Mouse (Mus musculus) gastrocnemius, adult 2 months (tissue): ENCODE results near the gene Tsc22d4. TPM values are rescaled to one million over a fixed set of nuclear protein-coding genes. Genes with fewer than 3 reads are reported as not detected.

ENCODE experiments used
- DNase-seq: peaks from one replicate; pipeline ENCODE4 v3.0.0; 2022
- H3K27ac ChIP-seq: fragments of 200-600 bp; 2 replicates; pipeline ENCODE4 v1.8.1; 2022; ENCODE audit warnings: mild to moderate bottlenecking
- H3K4me3 ChIP-seq: fragments of 200-600 bp; 2 replicates; pipeline ENCODE4 v1.8.1; 2022; ENCODE audit warnings: mild to moderate bottlenecking, moderate library complexity
- CTCF ChIP-seq: fragments of 200-600 bp; IDR thresholded peaks from 2 replicates; pipeline ENCODE4 v1.8.1; 2022; ENCODE audit warnings: antibody characterized with exemption, mild to moderate bottlenecking, moderate library complexity
- intact Hi-C: fragments of 180-260 bp; cut with DNase I; formaldehyde crosslinking; loops from one replicate; pipeline ENCODE4 v1.15.1; 2025
- total RNA-seq, 2 experiments: library from RNA; stranded (reverse); gene quantifications; 2 replicates each; pipeline ENCODE4 v1.2.3; 2021

Tsc22d4 gene
- total RNA-seq, 2 experiments from 2014 or later = 43.5 to 58.6 TPM

DNA sequence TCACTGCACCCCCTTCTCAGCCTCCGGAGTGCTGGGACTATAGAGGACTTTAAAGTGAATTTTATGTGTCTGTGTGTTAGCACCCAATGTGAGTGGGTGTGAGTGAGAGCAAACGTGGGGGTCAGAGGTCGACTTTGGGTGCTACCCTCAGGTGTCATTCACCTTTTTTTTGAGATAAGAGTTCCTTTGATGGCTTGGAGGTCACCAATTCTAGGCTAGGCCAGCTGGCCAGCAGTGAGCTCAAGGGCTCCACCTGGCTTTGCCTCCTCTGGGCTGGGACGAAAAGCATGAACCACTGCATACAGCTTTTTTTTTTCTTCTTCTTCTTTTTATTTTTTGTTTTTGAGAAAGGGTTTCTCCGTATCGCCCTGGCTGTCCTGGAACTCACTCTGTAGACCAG, 18.8 kb upstream of the Tsc22d4 start:
- Histone ChIP-seq H3K27ac (no peak overlapping the region), H3K4me3 (no peak overlapping the region)
- no peak for TF ChIP-seq CTCF
- intact Hi-C loops = no loop called here
- no peak for DNase-seq

DNA sequence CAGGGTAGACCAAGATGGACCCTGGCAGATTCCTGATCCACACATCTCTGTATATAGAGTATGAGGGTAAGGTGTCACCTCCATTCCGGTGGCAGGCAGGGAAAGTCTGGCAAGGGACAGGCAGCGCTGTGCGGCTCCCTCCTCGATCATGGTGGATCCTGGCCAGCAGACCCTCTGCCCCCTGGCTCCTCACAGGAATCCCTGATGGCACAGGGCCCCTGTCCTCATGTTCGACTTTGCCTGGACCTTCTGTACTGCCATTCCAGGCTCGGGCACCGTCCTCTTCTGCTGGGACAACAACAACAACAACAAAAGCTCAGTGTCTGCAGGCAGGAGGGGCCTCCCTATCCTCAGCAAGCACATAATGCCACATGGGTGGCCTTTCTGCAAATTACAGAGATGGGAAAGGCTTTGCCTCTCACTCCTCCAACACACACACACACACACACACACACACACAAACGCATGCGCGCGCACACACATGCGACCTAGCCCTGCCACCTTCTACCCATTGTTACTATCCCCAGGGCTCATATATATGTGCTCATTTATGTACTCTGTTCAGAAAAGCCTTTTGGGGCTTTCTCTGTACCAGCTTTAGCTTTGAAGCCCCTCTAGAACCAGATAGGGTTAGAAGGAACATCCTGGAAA, 11.8 kb upstream of the Tsc22d4 start:
- Histone ChIP-seq H3K27ac (no peak overlapping the region), H3K4me3 (no peak overlapping the region)
- no peak for TF ChIP-seq CTCF
- intact Hi-C loops = no loop called here
- DNase-seq = no peak

DNA sequence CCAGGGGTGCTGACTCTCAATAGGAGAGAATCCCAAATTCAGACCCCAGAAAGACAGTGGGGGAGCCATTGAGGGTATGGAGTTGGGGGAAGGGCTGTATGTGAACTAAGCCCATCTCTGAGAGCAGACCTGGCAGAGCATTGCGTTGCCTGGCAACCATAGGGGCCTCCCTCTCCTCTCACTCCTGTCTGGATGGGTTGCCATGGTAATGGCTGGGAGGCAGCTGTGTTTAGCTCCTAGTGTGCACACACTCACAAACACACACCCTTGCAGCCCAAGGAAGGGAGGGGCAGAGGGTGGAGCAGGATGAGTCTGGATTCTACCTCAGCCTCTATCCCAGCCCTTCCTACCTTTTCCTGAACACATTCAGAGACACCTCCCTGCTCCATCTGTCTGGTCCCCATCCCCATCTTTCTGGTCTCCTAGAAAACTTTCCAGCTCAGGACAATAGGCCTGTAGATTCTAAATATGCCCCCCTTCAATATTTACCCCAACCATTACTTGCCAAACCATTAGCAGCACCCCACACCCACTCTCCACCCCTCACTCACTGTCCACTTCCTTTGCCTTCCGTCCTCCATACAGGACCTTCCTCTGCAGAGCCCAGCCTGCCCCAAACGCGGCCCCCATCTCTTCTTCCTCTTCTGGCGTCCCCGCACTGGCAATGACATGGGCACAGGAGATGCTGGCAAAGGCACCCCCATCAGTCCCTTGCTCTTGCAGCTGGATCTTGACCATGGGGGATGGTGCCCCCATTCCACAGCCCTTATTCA, 11.1 kb upstream of the Tsc22d4 start:
- no peak overlapping the region for H3K27ac ChIP-seq
- intact Hi-C loops = loop anchor here (5.0 kb wide), 1 partner anchor 47 kb away; no protein-coding TSS in a partner anchor
- no peak for TF ChIP-seq CTCF
- no peak for DNase-seq
- H3K4me3 ChIP-seq = no peak overlapping the region

DNA sequence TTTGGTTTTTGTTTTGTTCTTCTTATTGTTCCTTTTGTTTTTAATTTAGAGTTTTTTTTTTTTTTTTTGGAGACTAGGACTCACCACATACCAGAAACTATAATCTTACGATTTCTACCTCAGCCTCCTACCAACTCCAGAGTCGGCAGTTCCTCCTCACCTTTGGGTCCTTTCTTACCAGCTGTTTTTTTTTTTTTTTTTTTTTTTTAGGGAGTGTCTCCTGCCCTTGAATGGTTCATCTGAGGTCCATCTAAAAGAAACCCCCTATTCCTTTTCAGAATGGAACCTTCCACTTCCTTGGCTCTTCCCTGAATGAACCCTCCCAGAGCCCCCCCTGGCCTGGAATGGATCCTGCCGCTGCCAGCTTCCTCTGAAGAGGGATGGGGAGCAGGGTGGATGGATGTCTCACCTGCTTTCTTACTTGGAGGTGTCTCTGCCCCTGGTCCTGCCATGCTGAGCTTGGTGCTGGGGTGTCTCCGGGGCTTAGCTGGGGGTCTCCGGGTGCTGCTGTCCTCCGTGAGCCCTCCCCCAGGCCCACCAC, 8.1 kb upstream of the Tsc22d4 start:
- no peak for TF ChIP-seq CTCF
- H3K4me3 ChIP-seq = no peak overlapping the region
- intact Hi-C loops = loop anchor here (5.0 kb wide), 1 partner anchor 50 kb away; no protein-coding TSS in a partner anchor
- DNase-seq = no peak
- H3K27ac ChIP-seq = no peak overlapping the region

DNA sequence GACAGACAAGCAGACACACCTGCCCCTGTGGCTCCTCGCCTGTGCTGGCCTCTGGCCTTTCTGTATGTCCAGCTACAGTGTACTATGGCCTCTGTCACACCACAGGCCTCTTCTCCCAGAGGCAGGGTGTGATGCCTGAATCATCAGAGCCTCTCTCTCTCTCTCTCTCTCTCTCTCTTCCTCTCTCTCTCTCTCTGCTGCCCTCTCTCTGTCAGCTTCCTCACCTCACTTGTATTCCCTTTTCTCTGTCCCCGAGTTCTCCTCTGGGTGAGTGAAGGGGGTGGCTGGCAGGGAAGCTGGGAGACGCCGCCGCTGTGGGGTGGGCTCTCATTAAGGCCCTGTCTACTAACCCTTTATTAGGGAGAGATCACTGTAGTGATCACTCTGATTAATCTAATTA, 7.0 kb upstream of the Tsc22d4 start:
- Histone ChIP-seq H3K4me3 (no peak overlapping the region), H3K27ac (no peak overlapping the region)
- intact Hi-C loops = loop anchor here (5.0 kb wide), 1 partner anchor 51 kb away; no protein-coding TSS in a partner anchor
- no peak for DNase-seq
- TF ChIP-seq CTCF = no peak

DNA sequence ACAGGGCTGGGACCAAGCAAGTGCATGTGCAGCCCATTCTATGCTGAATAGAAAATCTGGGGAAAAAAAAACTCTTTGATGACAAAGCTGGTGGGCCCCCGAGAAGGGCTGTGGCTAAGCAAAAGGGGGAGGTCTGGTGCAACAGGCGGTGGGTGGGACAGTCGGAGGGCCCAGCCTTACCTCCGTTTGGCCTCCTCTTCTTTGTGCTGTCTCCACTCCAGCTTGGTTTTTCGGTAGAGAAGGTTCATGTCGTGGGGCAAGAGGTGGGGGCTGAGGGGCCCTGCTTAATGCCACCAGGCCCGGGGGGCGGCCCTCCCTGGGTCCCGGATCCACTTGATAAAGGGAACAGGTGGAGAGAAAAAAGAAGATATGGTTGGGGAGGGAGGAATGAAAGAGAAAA, 6.1 kb upstream of the Tsc22d4 start:
- no peak for TF ChIP-seq CTCF
- Histone ChIP-seq H3K4me3 (no peak overlapping the region), H3K27ac (no peak overlapping the region)
- intact Hi-C loops = loop anchor here (5.0 kb wide), 1 partner anchor 52 kb away; no protein-coding TSS in a partner anchor
- DNase-seq = no peak

DNA sequence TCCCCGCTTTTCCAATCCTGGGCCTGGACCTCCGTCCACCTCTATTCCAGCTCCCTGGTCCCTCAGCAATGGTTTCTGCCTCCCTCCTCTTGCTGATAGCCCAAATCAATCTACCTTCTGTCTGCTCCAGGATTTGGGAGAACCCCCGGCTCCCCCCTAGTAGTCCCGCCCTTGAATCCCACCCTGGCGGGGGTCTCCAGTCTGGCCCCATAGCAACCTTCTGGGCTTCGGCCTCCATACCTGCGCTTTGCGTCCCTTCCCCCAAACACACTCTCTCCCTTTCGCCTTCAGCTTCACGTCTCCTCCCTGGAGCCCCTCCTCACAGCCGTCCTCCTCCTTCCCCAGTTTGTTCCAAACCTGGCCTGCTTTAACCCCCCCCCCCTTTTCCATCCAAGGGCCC, 5.0 kb upstream of the Tsc22d4 start:
- Histone ChIP-seq H3K27ac (peak overlapping the region; percentile 12; the same call in 1 of the 2 replicates), H3K4me3 (peak overlapping the region; percentile 87)
- DNase-seq = no peak
- intact Hi-C loops = loop anchor here (10.0 kb wide), 1 partner anchor 236 kb away; the partner anchor contains the start of gene Pop7
- no peak for TF ChIP-seq CTCF

DNA sequence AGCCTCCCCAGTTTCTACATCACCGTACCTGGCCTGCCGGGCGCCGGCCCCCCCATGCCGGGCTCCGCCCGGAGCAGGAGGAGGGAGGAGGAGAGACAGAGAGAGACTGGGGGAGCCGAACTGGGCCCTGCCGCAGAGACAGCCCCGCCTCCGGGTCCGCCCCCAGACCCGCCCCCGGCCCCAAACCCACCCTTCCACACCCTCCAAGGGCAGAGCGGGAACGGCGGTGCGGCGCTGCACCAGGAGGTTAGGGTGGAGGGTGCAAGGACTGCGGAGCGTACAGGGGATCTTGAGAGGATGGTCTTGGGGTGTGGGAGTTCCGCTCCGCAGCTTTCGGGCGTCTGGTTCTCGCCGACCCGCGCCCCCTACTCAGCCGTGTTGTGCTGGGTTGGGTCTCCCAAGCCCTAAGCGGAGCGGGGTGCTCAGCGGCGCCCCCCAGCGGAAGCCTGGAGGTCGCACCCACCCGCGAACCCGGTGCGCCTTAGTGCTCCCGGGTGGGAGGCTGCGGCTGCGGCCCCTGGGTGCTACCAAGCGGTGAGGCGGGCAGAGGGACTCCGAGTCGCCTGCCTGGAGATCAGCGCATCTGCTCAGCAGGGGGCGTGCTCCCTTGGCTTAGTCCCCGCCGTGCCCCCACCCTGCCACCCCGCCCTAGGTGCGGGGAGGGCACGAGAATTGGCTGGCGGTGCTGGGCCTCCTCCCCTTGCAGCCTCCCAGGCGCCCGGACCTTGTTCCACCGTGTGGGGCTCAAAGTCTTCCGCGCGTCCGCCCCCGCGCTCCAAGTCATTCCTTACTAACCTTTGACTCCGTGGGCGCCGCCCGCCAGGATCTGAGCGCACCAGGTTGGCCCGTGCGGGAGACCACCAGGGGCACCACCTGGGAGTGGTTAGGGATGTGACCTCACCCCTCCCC, 4.3 kb upstream of the Tsc22d4 start, which contains the start of gene Nyap1:
TSS of gene Nyap1 (minus strand) at position 585 of the 909 bp plus-strand sequence.
- peak; percentile 79 for DNase-seq
- Histone ChIP-seq H3K4me3 (peak within 1 kb of the TSS; percentile 87), H3K27ac (peak within 1 kb of the TSS; percentile 69)
- TF ChIP-seq CTCF = peak; percentile 91
- intact Hi-C loops = loop anchor here (10.0 kb wide), 1 partner anchor 236 kb away; the partner anchor contains the start of gene Pop7

DNA sequence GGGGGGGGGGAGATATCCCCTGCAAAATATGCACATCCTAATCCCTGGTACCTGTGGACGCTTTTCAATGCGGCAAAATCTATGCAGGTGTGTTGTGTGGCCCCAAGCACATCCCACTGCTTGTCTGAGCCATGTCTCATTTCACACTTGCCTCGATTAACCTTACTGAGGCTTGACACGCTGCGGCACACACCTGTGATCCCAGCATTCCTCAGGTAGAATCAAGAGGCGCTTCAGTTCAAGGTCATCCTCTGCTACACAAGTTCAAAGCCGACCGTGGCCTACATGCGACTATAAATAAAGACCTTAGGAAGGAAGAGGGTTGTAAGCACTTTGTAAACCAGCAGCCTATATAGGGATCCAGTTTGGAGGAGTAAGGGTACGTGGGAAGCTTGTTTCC, 3.5 kb upstream of the Tsc22d4 start:
- TF ChIP-seq CTCF = no peak
- DNase-seq = no peak
- intact Hi-C loops = loop anchor here (10.0 kb wide), 1 partner anchor 237 kb away; the partner anchor contains the start of gene Pop7
- H3K4me3 ChIP-seq = peak overlapping the region; percentile 87; the same call in 1 of the 2 replicates
- no peak overlapping the region for H3K27ac ChIP-seq

DNA sequence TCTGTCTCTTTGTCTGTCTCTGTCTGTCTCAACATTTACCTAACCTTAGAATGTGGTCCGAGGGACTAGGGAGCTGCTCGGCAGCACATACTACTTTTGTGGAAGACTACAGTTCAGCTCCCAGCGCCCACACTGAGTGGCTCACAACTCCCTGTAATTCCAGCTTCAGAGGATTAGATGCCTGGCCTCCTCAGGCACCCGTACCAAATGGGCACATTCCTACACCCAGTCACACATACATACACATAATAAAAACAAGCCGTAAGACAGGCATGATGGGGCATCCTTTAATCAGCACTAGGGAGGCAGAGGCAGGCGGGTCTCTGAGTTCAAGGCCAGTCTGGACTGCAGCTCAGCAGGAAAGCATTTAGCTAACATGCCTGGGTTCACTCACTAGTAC, 2.7 kb upstream of the Tsc22d4 start:
- intact Hi-C loops = loop anchor here (10.0 kb wide), 1 partner anchor 238 kb away; the partner anchor contains the start of gene Pop7
- no peak for TF ChIP-seq CTCF
- no peak for DNase-seq
- no peak overlapping the region for H3K4me3 ChIP-seq
- no peak overlapping the region for H3K27ac ChIP-seq

DNA sequence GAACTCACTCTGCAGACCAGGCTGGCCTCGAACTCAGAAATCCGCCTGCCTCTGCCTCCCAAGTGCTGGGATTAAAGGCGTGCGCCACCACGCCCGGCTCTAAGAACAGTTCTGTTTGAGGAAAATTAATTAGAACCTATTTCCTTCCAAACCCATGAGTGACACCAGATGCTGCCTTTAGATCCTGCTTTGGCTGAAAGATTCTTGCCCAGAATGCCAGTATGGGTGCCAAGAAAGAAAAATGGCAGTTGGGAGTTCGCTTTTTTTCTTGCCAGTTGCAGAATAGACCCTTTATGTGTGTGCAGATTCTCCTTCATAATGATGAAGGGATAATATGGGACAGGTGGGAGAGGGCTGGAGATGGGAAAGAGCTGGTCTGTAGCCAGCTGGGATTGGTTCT, 1.3 kb upstream of the Tsc22d4 start:
- Histone ChIP-seq H3K27ac (no peak overlapping the region), H3K4me3 (no peak overlapping the region)
- DNase-seq = no peak
- TF ChIP-seq CTCF = no peak
- intact Hi-C loops = loop anchor here (10.0 kb wide), 1 partner anchor 239 kb away; the partner anchor contains the start of gene Pop7
